Mouse (Mus musculus) liver, embryonic 14.5 days (tissue): Measurements from ENCODE around the gene Prss48. TPM values are rescaled to one million over a fixed set of nuclear protein-coding genes. Genes with fewer than 3 reads are reported as not detected.

Experiments
- ATAC-seq: fragments of 200-750 bp; cut with Nextera tagmentation; 2 replicates; pipeline ENCODE4 v1.8.0; 2017; ENCODE audit warnings: moderate number of reproducible peaks, mild to moderate bottlenecking, moderate library complexity; ENCODE audit not compliant: insufficient read depth
- DNase-seq, 3 experiments: peaks; one replicate each; pipeline ENCODE4 v3.0.0-alpha.2; 2012 to 2013; ENCODE audit warnings: low read depth in 3 of 3, low spot score in 3 of 3
- H3K27ac ChIP-seq: fragments of 300-500 bp; sonication (generic); 2 replicates; pipeline ENCODE4 v1.5.1; 2014; ENCODE audit warnings: moderate library complexity, mild to moderate bottlenecking, control low read depth, inconsistent platforms
- H3K27me3 ChIP-seq: fragments of 300-500 bp; sonication (generic); 2 replicates; pipeline ENCODE4 v1.6.1; 2014; ENCODE audit warnings: mild to moderate bottlenecking, low read length, moderate library complexity; ENCODE audit not compliant: control insufficient read depth, insufficient read depth
- H3K36me3 ChIP-seq: fragments of 300-500 bp; sonication (generic); replicated peaks from 2 replicates; pipeline ENCODE4 v1.6.1; 2014; ENCODE audit warnings: low read depth; ENCODE audit not compliant: control insufficient read depth, insufficient read depth
- H3K4me1 ChIP-seq, 2 experiments: fragments of 200-500 bp in 1 of 2; fragments of 300-500 bp in 1 of 2; sonication (generic) in 1 of 2; replicated peaks; 2 replicates each; pipeline ENCODE4 v1.6.1; 2012 to 2014; ENCODE audit warnings: antibody characterized with exemption in 1 of 2, inconsistent platforms in 1 of 2, low read length in 1 of 2; ENCODE audit not compliant: control insufficient read depth in 2 of 2, insufficient read depth in 2 of 2
- H3K4me2 ChIP-seq: fragments of 300-500 bp; sonication (generic); 2 replicates; pipeline ENCODE4 v1.6.1; 2014; ENCODE audit warnings: low read depth, mild to moderate bottlenecking, control low read depth, moderate library complexity
- H3K4me3 ChIP-seq, 2 experiments: fragments of 200-500 bp in 1 of 2; fragments of 300-500 bp in 1 of 2; sonication (generic) in 1 of 2; 2 replicates each; pipeline ENCODE4 v1.5.1; 2012 to 2014; ENCODE audit warnings: low read depth in 2 of 2, low read length in 2 of 2, mild to moderate bottlenecking in 2 of 2, control low read depth in 1 of 2, inconsistent platforms in 1 of 2, moderate library complexity in 1 of 2; ENCODE audit not compliant: insufficient read depth in 1 of 2
- H3K9ac ChIP-seq: fragments of 300-500 bp; sonication (generic); replicated peaks from 2 replicates; pipeline ENCODE4 v1.6.1; 2014; ENCODE audit warnings: mild to moderate bottlenecking, control low read depth, moderate library complexity
- H3K9me3 ChIP-seq: fragments of 300-500 bp; sonication (generic); 2 replicates; pipeline ENCODE4 v1.6.1; 2016; ENCODE audit warnings: low read length, mixed read lengths; ENCODE audit not compliant: control insufficient read depth
- CTCF ChIP-seq: IDR thresholded peaks from 2 replicates; pipeline ENCODE4 v1.5.1; 2016; ENCODE audit warnings: antibody characterized with exemption, low read depth, control low read depth
- EP300 ChIP-seq: IDR thresholded peaks from 2 replicates; pipeline ENCODE4 v1.6.1; 2016; ENCODE audit warnings: antibody characterized with exemption, low read depth
- WGBS: fragments of 180-500 bp; shearing (Covaris S2); extraction: QIAGEN DNeasy Blood & Tissue Kit; methylation state at CpG from one replicate; pipeline ENCODE4 v1.1.7; 2014; ENCODE audit not compliant: insufficient replicate concordance; 5-methylcytosine and 5-hydroxymethylcytosine counted together
- polyA plus RNA-seq, 2 experiments: library from polyadenylated mRNA; depleted of rRNA in 1 of 2; stranded (reverse) in 1 of 2; unstranded in 1 of 2; fragments of >200 nt; fragmentation: Nextera tagmentation in 1 of 2; extraction: Ambion mirVana in 1 of 2; gene quantifications; 2 replicates each; pipeline versions ENCODE4 v1.2.1 to v1.2.3; 2012 to 2014

Gene Prss48
- polyA plus RNA-seq, 2 experiments, result not detected

DNA sequence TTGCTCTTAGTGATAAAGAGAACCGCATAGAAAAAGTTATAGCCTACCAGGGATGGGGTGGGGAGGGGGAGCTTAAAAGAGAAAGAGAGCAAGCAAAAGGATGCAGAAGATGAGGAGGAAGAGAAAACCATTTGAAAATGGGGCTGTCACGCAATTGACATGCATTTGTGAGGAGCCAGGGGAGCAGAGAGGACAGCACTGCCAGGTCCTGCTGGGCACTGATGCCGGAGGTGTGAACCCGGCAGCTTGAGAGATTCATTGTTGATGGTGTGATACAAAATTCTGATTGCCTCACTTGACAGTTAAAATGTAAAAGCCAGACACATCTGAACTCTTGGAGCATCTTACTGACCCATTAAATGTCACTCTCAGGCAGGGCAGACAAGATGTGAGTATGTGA is 27.8 kb downstream of the Prss48 start:
- 78% methylated on average over 4 of the region's 4 CpGs for WGBS
- Histone ChIP-seq H3K27me3 (no peaks in the 10 kb centered on the region), H3K4me2 (no peak overlapping the region), H3K9ac (no peak overlapping the region), H3K36me3 (no peaks in the 10 kb centered on the region), H3K9me3 (no peaks in the 10 kb centered on the region), H3K4me1 (peaks cover 0 to 6% of the 10 kb centered on the region in 2 experiments; a peak in 3 of 4 replicates), H3K27ac (no peak overlapping the region), H3K4me3 (no peak overlapping the region)
- DNase-seq, result no peak
- TF ChIP-seq EP300 (no peak), CTCF (no peak)
- ATAC-seq, result no peak

DNA sequence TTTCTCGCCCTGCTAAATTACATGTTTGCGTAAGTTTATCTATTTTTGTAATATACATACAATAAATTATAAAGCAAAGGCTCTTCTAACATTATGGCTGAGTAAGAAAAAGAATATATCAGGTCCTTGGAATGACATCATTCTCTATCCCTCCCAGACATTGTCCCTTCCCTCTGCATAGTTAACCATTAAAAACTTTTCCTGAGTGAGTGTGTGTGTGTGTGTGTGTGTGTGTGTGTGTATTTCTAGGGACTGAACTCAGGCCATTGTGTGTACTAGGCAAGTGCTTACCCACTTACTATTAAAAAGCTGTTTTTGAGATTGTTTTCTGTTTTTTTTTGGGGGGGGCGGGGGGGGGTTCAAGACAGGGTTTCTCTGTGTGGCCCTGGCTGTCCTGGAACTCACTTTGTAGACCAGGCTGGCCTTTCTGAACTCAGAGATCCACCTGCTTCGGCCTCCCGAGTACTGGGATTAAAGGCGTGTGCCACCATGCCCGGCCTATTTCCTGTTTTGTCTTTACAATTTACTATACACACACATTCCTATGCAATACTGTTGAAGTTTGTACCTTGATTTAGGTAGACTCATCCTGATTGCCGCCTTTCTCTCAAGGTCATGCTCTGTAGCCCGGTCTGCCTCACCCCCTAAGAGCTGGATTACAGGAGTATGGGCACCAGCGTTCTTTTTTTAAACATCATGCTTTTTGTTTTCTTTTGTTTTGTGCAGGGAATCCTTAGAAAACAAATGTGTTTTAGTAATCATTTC is 28.7 kb downstream of the Prss48 start:
- DNase-seq (no peak), ATAC-seq (no peak)
- H3K4me1 ChIP-seq, result peaks cover 0 to 6% of the 10 kb centered on the region in 2 experiments; a peak in 3 of 4 replicates
- no peak overlapping the region for H3K27ac ChIP-seq
- H3K4me3 ChIP-seq, result no peak overlapping the region
- WGBS, result 72% methylated on average over 10 of the region's 10 CpGs
- no peak for TF ChIP-seq EP300
- TF ChIP-seq CTCF, result no peak
- H3K4me2 ChIP-seq, result peak overlapping the region; percentile 91
- H3K36me3 ChIP-seq, result no peaks in the 10 kb centered on the region
- H3K9ac ChIP-seq, result no peak overlapping the region
- no peaks in the 10 kb centered on the region for H3K9me3 ChIP-seq
- H3K27me3 ChIP-seq, result no peaks in the 10 kb centered on the region

DNA sequence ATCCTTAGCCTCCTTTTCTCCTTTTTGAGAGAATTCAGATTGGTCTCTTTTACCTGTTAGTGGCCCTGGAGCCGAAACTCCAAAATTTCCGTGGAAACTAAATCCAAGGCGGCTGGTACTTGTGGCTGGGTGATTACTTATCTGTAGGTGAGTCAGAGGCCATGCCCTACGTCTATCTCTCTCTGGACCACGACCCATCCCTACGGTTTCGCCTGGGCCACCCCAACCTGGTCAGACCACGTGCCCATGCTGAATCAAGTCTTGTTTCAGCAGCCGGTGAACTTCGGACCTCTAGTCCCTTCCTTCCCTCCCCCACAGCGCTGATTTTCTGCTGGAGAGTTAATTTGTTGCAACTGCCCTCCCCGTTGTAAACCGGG is 30.7 kb downstream of the Prss48 start:
- ATAC-seq (peak; percentile 53), DNase-seq (no peak)
- Histone ChIP-seq H3K27ac (no peak overlapping the region), H3K4me1 (peaks cover 0 to 6% of the 10 kb centered on the region in 2 experiments; a peak in 3 of 4 replicates), H3K4me2 (peak overlapping the region; percentile 91), H3K9me3 (no peaks in the 10 kb centered on the region), H3K27me3 (no peaks in the 10 kb centered on the region), H3K36me3 (no peaks in the 10 kb centered on the region), H3K4me3 (peak overlapping the region; percentile 61 to 72), H3K9ac (peak overlapping the region; percentile 61)
- TF ChIP-seq EP300, result no peak
- no peak for TF ChIP-seq CTCF
- WGBS, result 3% methylated on average over 13 of the region's 13 CpGs

DNA sequence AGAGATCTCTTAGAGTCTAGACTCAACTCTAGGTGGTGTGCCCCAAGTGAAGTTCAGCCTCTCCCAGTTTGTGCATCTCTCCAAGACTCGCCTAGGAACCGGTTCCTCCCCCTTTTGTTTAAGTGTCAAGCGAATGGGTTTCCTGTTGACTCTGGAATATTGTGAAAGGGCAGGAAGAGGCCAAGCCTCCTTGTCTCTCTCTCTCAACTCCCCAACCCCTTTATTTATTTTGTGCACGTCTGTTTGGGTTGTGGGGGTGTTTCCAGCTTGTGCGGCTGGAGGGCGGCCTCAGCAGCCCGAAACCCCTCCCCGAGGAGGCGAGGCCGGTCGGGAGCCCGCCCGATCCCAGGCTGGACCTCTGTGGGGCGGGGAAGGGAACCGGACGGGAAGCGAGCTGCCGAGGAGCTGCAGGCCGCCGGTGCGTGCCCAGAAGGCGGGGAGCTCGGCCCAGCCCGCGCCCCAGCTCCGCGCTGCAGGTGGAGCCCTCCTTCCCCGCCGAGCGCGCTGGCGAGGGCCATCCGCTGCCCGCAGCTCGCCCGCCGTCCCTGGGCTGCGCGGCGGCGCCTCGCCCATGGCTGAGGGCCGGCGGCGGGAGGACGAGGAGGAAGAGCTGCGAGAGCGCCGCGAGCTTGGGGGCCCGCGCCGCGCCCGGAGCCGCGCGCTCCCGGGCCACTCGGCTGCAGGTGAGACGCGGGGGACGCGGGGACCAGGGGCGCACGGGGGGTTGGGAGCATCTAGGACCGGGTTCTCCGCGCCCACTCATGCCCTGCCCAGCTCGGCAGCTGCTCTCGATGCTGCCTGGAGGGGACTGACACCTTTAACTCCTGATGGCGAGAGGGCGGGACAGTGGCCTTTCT is 31.3 kb downstream of the Prss48 start, which contains the start of gene Sh3d19:
Sh3d19 (plus strand) TSS at position 368 of the 857 bp plus-strand sequence.
- Histone ChIP-seq H3K9me3 (no peaks in the 10 kb centered on the region), H3K27ac (no peak within 1 kb of the TSS), H3K27me3 (no peaks in the 10 kb centered on the region), H3K4me2 (peak within 1 kb of the TSS; percentile 91), H3K36me3 (no peaks in the 10 kb centered on the region), H3K4me1 (peaks cover 0 to 6% of the 10 kb centered on the region in 2 experiments; a peak in 3 of 4 replicates), H3K4me3 (peak within 1 kb of the TSS; percentile 61 to 72), H3K9ac (peak within 1 kb of the TSS; percentile 61)
- no peak for TF ChIP-seq EP300
- no peak for TF ChIP-seq CTCF
- DNase-seq (peak in 1 of 3 experiments; percentile 36), ATAC-seq (peak; percentile 84)
- 1% methylated on average over 64 of the region's 73 CpGs for WGBS

DNA sequence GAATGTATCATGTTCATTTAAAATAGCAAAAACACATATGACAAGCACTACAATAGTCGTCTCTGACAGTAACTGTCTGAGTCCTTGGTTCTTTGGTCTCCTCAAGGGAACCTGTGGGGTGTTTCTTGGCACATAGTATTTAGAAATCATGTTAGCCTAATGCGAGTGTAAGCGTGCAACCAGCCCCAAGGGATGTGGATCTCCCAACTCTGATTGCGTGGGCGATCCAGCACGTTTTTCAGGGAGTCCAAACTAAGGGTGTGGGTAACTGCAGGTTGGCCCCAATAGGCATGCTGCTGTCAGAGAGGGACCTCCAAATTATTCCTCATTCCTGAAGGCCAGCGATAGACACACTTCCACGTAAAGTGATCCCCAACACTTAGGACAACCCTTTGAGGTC is 33.3 kb downstream of the Prss48 start:
- H3K9ac ChIP-seq, result no peak overlapping the region
- no peak overlapping the region for H3K4me2 ChIP-seq
- DNase-seq, result no peak
- H3K4me1 ChIP-seq, result peaks cover 0 to 6% of the 10 kb centered on the region in 2 experiments; a peak in 3 of 4 replicates
- no peak overlapping the region for H3K4me3 ChIP-seq
- H3K36me3 ChIP-seq, result no peaks in the 10 kb centered on the region
- no peak for ATAC-seq
- TF ChIP-seq EP300, result no peak
- TF ChIP-seq CTCF, result no peak
- no peaks in the 10 kb centered on the region for H3K9me3 ChIP-seq
- H3K27ac ChIP-seq, result no peak overlapping the region
- no peaks in the 10 kb centered on the region for H3K27me3 ChIP-seq
- 74% methylated on average over 8 of the region's 8 CpGs for WGBS
